Comparison of ENCODE assay signal across 18 mouse cellular contexts in the genomic region with DNA sequence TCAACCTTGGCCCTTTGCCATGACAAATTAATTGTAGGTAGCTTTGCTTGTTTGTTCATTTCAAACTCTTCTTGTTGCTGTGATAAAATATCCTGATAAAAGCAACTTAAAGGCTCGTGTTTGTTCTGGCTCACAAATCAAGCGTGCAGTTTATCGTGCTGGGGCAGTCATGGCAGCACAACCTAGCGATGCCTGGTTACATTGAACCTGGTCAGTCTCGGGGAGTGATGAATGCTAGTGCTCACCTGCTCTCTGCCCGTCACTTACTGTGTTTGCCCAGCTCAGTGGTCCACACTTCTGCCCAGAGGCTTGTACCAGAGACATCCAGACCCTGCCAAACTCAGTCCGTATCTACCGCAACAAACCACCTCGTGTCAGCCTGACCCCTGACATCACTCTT.
"Had no signal": no experiment of that assay in that cellular context is flagged by ENCODE, and none has a peak within 500 bp of the region (broad histone marks: within the 10 kb centered on the region; RNA-seq: fewer than 3 reads in every experiment).

No protein-coding gene starts in this region.

- H3K9me3 ChIP-seq: midbrain, embryonic 10.5 days; midbrain, embryonic 12.5 days; neural tube, embryonic 13.5 days; neural tube, embryonic 15.5 days; stomach, embryonic 15.5 days had no signal

- ATAC-seq: midbrain, embryonic 16.5 days had no signal

- H3K4me3 ChIP-seq: midbrain, embryonic 10.5 days; midbrain, embryonic 12.5 days; myocyte; neural tube, embryonic 13.5 days; neural tube, embryonic 15.5 days; stomach, embryonic 15.5 days had no signal

- DNase-seq: lung, adult 18-20 months; lung, embryonic 14.5 days; lung, postnatal 10 days; lung, postnatal 4 days; midbrain, embryonic 14.5 days; retina, postnatal 1 day; right cerebral cortex, postnatal 14 days; thymus, adult 2 months; thymus, postnatal 25 days; thymus, postnatal 4 days had no signal

- H3K27ac ChIP-seq: midbrain, embryonic 10.5 days; midbrain, embryonic 12.5 days; neural tube, embryonic 13.5 days; neural tube, embryonic 15.5 days; stomach, embryonic 15.5 days; stomach, postnatal 0 days had no signal

- H3K36me3 ChIP-seq: midbrain, embryonic 10.5 days; midbrain, embryonic 12.5 days; neural tube, embryonic 13.5 days; neural tube, embryonic 15.5 days; stomach, embryonic 15.5 days had no signal

- H3K4me2 ChIP-seq: lung, embryonic 14.5 days; midbrain, embryonic 12.5 days; neural tube, embryonic 13.5 days; neural tube, embryonic 15.5 days; stomach, embryonic 15.5 days had no signal

- H3K9ac ChIP-seq: lung, embryonic 14.5 days; midbrain, embryonic 12.5 days; neural tube, embryonic 13.5 days; neural tube, embryonic 15.5 days; stomach, embryonic 15.5 days had no signal

- H3K4me1 ChIP-seq: midbrain, embryonic 10.5 days; neural tube, embryonic 13.5 days; neural tube, embryonic 15.5 days; stomach, embryonic 15.5 days had no signal

- H3K27me3 ChIP-seq: midbrain, embryonic 12.5 days; neural tube, embryonic 13.5 days; neural tube, embryonic 15.5 days; stomach, embryonic 15.5 days had no signal
